Mouse (Mus musculus) lung, postnatal 4 days (tissue): ENCODE data around the gene Manbal.

Source experiments
- DNase-seq, 2 experiments: peaks; one replicate each; pipeline ENCODE4 v3.0.0; 2021

Manbal gene

GRCm38 (mm10) chr2:157367184-157367893 is at the start of gene Manbal:
Manbal (plus strand) TSS chr2:157367594.
- DNase-seq, result peak; percentile 96 to 97

GRCm38 (mm10) chr2:157320135-157320534 is 47.3 kb upstream of the Manbal start:
- DNase-seq, result no peak

- no peak for DNase-seq
Observed at GRCm38 (mm10) chr2:157320886-157321285, 46.5 kb upstream of the Manbal start.

- no peak for DNase-seq
Observed at GRCm38 (mm10) chr2:157322029-157322766, 45.2 kb upstream of the Manbal start.

GRCm38 (mm10) chr2:157325238-157325637 is 42.2 kb upstream of the Manbal start:
- no peak for DNase-seq

- no peak for DNase-seq
Observed at GRCm38 (mm10) chr2:157328106-157328505, 39.3 kb upstream of the Manbal start.

GRCm38 (mm10) chr2:157328570-157328969 is 38.8 kb upstream of the Manbal start:
- no peak for DNase-seq

- DNase-seq, result no peak
Observed at GRCm38 (mm10) chr2:157332059-157332458, 35.3 kb upstream of the Manbal start.

GRCm38 (mm10) chr2:157338663-157339062 is 28.7 kb upstream of the Manbal start:
- peak; percentile 80 to 81 for DNase-seq

GRCm38 (mm10) chr2:157339532-157339931 is 27.9 kb upstream of the Manbal start:
- DNase-seq, result no peak

GRCm38 (mm10) chr2:157340221-157340741 is 27.1 kb upstream of the Manbal start:
- no peak for DNase-seq

GRCm38 (mm10) chr2:157341554-157342270 is 25.7 kb upstream of the Manbal start:
- peak; percentile 71 to 85 for DNase-seq

- DNase-seq, result no peak
Observed at GRCm38 (mm10) chr2:157342328-157342926, 25.0 kb upstream of the Manbal start.

- DNase-seq, result no peak
Observed at GRCm38 (mm10) chr2:157343337-157343736, 24.1 kb upstream of the Manbal start.

- peak; percentile 55 to 70 for DNase-seq
Observed at GRCm38 (mm10) chr2:157347361-157348159, 19.8 kb upstream of the Manbal start, which contains the start of gene Ghrh. Ghrh (minus strand) TSS chr2:157347506.

GRCm38 (mm10) chr2:157349121-157349778 is 18.1 kb upstream of the Manbal start:
- DNase-seq, result no peak

GRCm38 (mm10) chr2:157353183-157353582 is 14.2 kb upstream of the Manbal start:
- no peak for DNase-seq

GRCm38 (mm10) chr2:157354106-157354505 is 13.3 kb upstream of the Manbal start:
- no peak for DNase-seq

- DNase-seq, result no peak
Observed at GRCm38 (mm10) chr2:157360028-157360427, 7.4 kb upstream of the Manbal start.

GRCm38 (mm10) chr2:157363031-157363430 is 4.4 kb upstream of the Manbal start:
- DNase-seq, result no peak

GRCm38 (mm10) chr2:157366762-157367161 is 632 bp upstream of the Manbal start:
- peak in 1 of 2 experiments; percentile 13 for DNase-seq
